Mouse (Mus musculus): ENCODE measurements around the gene Cldn7. TPM values are rescaled to one million over a fixed set of nuclear protein-coding genes. Genes with fewer than 3 reads are reported as not detected.
"Not testable (repeated sequence)": the region's sequence is repeated elsewhere in the genome, so short reads cannot be mapped to it uniquely, and the experiment has no call there.

Cldn7 gene
- polyA plus RNA-seq, 1 experiment from 2014 or later, result 23.7 TPM

DNA sequence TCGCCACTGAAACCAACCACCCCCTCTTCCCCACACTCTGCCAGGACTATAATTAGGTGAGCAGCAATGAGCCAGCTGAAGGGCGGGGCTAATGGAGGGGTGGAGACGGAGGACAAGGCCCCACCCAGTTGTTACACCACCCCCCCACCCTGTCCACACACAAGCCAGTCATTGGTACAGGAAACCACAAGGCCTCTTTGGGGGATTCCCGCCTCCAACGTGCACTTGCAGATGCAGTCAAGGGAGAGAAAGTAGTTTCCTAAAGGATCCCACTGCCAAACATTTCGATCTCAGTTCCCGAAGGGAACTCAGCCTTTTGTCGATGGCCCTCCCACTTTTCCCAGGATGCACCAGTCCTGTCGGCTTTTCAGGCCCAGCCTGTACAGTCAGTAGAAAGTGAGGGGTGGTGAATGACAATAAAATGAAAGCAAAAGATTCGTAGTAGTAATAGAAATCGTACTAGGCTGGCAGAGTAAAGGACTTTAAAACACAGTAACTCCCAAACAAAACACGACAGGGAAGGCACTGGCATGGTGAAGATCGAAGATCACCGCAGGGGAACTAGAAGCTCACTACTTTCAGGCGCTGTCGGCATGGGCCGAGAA is 44.8 kb upstream of the Cldn7 start:
- H3K9ac ChIP-seq (ENCODE audit: low read depth, low read length), result peak overlapping the region; percentile 99
- ATAC-seq (ENCODE audit: low read depth) (no peak; the same call in 1 of the 2 replicates), DNase-seq (ENCODE audit: low spot score) (peak; percentile 91)
- peak overlapping the region; percentile 94 for H3K4me3 ChIP-seq (ENCODE audit: low read depth, low read length)
- peak overlapping the region; percentile 75 for H3K4me2 ChIP-seq (ENCODE audit: low read depth, low read length)
- WGBS, result under 1% methylated on average over 17 of the region's 17 CpGs
- H3K36me3 ChIP-seq (ENCODE audit: control insufficient read depth, insufficient read depth, low read length), result peaks cover 47% of the 10 kb centered on the region
- peak overlapping the region; percentile 96 for H3K27ac ChIP-seq (replicated peaks; ENCODE audit: low read depth, low read length)
- H3K27me3 ChIP-seq (replicated peaks; ENCODE audit: control insufficient read depth, insufficient read depth, low read length), result no peaks in the 10 kb centered on the region
- peaks cover 13% of the 10 kb centered on the region for H3K4me1 ChIP-seq (ENCODE audit: control insufficient read depth, insufficient read depth, low read length)
- H3K9me3 ChIP-seq (ENCODE audit: control insufficient read depth, low read length), result no peaks in the 10 kb centered on the region

DNA sequence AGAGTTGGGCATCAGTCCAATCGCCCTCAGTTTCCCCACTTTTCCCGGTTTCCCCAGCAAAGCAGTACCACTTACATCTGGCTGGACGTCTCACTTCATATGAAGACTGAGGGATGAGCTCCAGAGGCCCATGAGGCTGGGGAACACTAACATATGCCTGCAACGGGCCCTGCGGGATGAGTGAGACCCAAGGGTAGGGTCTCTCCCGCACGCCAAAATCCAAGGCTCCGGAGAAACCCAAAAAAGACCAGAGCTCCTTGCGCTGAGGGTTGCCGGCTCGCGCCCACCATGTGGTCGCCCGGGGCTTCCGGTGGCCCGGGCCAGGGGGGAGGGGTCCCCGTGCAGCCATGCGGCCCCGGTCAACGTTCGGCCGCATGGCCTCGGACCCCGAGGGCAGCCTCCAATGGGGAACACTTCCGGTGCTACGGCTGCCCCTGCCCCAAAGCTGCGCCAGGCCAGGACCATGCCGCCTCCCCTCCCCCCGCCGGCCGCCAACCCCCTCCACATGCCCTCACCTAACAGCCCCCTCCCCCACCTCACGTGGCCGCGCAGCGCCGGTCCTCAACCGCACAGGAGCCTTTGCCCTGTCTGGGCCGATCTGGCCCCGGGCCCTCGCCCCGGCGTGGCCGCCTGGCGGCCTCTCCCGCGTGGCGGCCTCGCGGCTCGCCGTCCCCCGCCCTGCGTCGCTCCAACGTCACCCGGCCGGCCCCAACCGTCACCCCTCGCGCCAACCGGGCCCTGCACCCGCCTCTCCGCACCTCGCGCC is 44.1 kb upstream of the Cldn7 start:
- H3K4me3 ChIP-seq (ENCODE audit: low read depth, low read length), result peak overlapping the region; percentile 94
- DNase-seq (ENCODE audit: low spot score), result no peak
- H3K27ac ChIP-seq (replicated peaks; ENCODE audit: low read depth, low read length), result peak overlapping the region; percentile 96
- no peaks in the 10 kb centered on the region for H3K9me3 ChIP-seq (ENCODE audit: control insufficient read depth, low read length)
- 2% methylated on average over 13 of the region's 65 CpGs for whole genome bisulfite sequencing
- ATAC-seq (ENCODE audit: low read depth), result peak; percentile 2; the same call in 1 of the 2 replicates
- H3K4me2 ChIP-seq (ENCODE audit: low read depth, low read length), result peak overlapping the region; percentile 75
- H3K27me3 ChIP-seq (replicated peaks; ENCODE audit: control insufficient read depth, insufficient read depth, low read length), result no peaks in the 10 kb centered on the region
- peaks cover 13% of the 10 kb centered on the region for H3K4me1 ChIP-seq (ENCODE audit: control insufficient read depth, insufficient read depth, low read length)
- peak overlapping the region; percentile 99 for H3K9ac ChIP-seq (ENCODE audit: low read depth, low read length)
- peaks cover 40% of the 10 kb centered on the region for H3K36me3 ChIP-seq (ENCODE audit: control insufficient read depth, insufficient read depth, low read length)

DNA sequence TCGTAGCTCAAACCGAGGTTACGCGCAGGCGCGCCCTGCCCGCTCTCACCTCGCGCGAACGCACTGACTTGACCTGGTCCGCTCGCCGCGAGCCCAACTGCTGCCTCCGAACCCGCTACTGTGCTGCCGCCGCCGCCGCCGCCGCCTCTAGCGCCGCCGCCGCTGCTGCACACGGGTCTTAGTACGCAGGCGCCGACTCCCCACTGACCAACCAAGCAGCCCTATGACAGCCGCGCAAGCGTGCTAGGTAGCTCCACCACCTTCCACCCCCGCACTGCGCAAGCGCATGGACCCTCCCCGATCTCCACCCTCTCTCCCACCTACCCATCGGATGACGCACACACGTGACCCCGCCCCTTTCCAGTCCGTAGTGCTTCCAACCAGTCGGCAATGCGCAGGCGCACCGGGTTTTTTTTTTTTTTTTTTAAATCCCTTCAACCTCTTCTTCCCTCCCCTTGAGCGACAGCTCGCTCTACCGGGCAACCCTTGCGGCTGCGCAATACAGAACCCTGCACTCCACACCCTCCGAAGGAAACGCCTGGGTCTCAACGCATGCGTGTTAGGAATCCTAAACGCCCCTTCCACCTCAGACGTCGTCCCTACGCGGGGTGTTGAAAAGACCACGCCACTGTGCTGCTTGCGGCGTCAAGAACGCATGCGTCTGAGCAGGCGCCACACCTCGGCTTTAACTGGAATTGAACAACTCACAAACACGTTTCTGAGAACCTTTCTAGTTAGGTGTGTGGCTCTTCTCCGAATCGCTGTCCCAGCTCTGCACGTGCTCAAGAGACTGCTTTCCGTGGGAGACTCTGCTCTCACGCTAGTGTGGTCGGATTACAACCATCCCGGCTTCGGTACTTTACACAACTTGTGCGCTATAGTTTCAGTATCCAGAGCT is 43.2 kb upstream of the Cldn7 start, which contains the start of gene Eif5a:
TSS of gene Eif5a (minus strand) at position 845 of the 898 bp plus-strand sequence.
- no peaks in the 10 kb centered on the region for H3K9me3 ChIP-seq (ENCODE audit: control insufficient read depth, low read length)
- no peaks in the 10 kb centered on the region for H3K27me3 ChIP-seq (replicated peaks; ENCODE audit: control insufficient read depth, insufficient read depth, low read length)
- peak within 1 kb of the TSS; percentile 99 for H3K9ac ChIP-seq (ENCODE audit: low read depth, low read length)
- H3K4me3 ChIP-seq (ENCODE audit: low read depth, low read length), result peak within 1 kb of the TSS; percentile 94
- H3K27ac ChIP-seq (replicated peaks; ENCODE audit: low read depth, low read length), result peak within 1 kb of the TSS; percentile 98
- DNase-seq (ENCODE audit: low spot score) (peak; percentile 100), ATAC-seq (ENCODE audit: low read depth) (peak; percentile 96)
- under 1% methylated on average over 50 of the region's 78 CpGs for WGBS
- H3K36me3 ChIP-seq (ENCODE audit: control insufficient read depth, insufficient read depth, low read length), result peaks cover 31% of the 10 kb centered on the region
- H3K4me2 ChIP-seq (ENCODE audit: low read depth, low read length), result peak within 1 kb of the TSS; percentile 75
- peaks cover 13% of the 10 kb centered on the region for H3K4me1 ChIP-seq (ENCODE audit: control insufficient read depth, insufficient read depth, low read length)

DNA sequence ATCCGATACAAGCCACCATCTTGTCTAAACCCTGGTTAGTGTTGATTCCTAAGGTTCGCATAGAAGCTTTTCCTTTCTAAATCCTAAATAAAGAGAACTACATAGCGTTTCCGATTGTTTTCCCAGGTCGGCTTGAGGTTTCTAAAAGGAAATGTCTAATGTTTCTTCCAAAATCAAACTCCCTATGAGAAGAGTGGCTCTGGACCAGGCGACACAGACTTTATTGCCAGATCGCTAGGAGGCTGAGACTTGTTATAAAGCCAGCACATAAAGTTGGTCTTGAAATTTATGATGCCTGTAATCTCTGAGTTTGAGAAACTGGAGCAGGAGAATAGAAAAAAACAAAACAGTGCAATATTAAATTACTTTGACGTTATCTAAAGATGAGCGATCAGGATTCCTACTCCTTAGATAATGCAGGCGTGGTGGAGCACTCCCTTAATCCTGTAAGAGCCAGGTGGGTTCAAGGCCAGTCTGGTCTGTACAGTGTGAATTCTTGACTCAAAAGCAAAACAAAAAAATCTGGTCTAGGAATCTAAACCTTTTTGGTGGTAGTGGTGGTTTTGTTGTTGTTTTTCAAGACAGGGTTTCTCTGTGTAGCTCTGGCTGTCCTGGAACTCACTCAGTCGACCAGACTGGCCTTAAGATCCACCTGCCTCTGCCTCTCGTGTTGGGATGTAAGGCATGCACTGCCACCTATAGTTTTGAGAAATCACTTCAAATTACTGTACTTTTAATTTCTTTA is 42.4 kb upstream of the Cldn7 start:
- Histone ChIP-seq H3K27me3 (replicated peaks; ENCODE audit: control insufficient read depth, insufficient read depth, low read length) (no peaks in the 10 kb centered on the region), H3K4me3 (ENCODE audit: low read depth, low read length) (peak overlapping the region; percentile 94), H3K4me2 (ENCODE audit: low read depth, low read length) (peak overlapping the region; percentile 70), H3K9me3 (ENCODE audit: control insufficient read depth, low read length) (no peaks in the 10 kb centered on the region), H3K27ac (replicated peaks; ENCODE audit: low read depth, low read length) (peak overlapping the region; percentile 98), H3K9ac (ENCODE audit: low read depth, low read length) (peak overlapping the region; percentile 75), H3K4me1 (ENCODE audit: control insufficient read depth, insufficient read depth, low read length) (peaks cover 13% of the 10 kb centered on the region), H3K36me3 (ENCODE audit: control insufficient read depth, insufficient read depth, low read length) (peaks cover 23% of the 10 kb centered on the region)
- DNase-seq (ENCODE audit: low spot score) (no peak), ATAC-seq (ENCODE audit: low read depth) (no peak; the same call in 1 of the 2 replicates)
- 3% methylated on average over 12 of the region's 12 CpGs for WGBS

DNA sequence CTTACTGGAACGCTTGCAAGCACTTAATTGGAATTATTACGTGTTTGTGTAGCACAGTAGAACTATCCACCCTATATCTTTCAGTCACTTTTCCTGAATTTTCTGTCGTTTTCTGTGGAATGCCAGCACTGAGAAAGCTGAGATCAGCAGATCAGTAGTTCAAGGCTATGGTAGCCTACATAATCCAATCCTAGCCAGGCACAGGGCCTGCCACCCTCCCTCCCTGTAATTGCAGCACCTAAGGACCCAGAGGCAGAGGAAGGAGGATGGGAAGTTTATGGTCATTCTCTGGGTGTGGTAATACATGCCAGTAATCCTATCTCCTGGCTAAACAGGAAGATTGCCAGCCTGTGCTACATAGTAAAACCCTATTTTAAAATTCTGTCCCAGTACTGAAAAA is 41.8 kb upstream of the Cldn7 start:
- WGBS, result 62% methylated on average over 3 of the region's 3 CpGs
- no peaks in the 10 kb centered on the region for H3K27me3 ChIP-seq (replicated peaks; ENCODE audit: control insufficient read depth, insufficient read depth, low read length)
- no peak overlapping the region for H3K4me2 ChIP-seq (ENCODE audit: low read depth, low read length)
- H3K4me3 ChIP-seq (ENCODE audit: low read depth, low read length), result no peak overlapping the region
- ATAC-seq (ENCODE audit: low read depth) (no peak), DNase-seq (ENCODE audit: low spot score) (no peak)
- H3K27ac ChIP-seq (replicated peaks; ENCODE audit: low read depth, low read length), result peak overlapping the region; percentile 98
- H3K4me1 ChIP-seq (ENCODE audit: control insufficient read depth, insufficient read depth, low read length), result peaks cover 13% of the 10 kb centered on the region
- no peaks in the 10 kb centered on the region for H3K9me3 ChIP-seq (ENCODE audit: control insufficient read depth, low read length)
- H3K36me3 ChIP-seq (ENCODE audit: control insufficient read depth, insufficient read depth, low read length), result peaks cover 17% of the 10 kb centered on the region
- no peak overlapping the region for H3K9ac ChIP-seq (ENCODE audit: low read depth, low read length)

DNA sequence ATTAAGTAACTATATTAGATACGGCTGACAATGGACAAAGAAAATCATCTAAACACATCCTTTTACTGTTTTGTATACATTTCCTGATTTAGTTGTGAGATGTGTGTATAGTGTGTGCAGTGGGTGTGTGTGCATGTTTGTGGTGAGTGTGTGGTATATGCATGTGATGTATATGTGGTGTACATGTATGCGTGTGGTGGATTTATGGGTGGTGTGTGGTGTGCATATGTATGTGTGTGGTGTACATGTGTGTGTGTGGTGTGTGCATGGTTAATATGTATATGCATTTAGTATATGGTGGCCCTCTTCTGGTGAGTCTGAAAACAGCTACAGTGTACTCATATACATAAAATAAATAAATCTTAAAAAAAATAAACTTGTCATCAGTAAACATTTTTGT is 37.1 kb upstream of the Cldn7 start:
- Histone ChIP-seq H3K27ac (replicated peaks; ENCODE audit: low read depth, low read length) (no peak overlapping the region), H3K4me3 (ENCODE audit: low read depth, low read length) (no peak overlapping the region), H3K9ac (ENCODE audit: low read depth, low read length) (no peak overlapping the region), H3K9me3 (ENCODE audit: control insufficient read depth, low read length) (no peaks in the 10 kb centered on the region), H3K4me1 (ENCODE audit: control insufficient read depth, insufficient read depth, low read length) (peaks cover 3% of the 10 kb centered on the region; the same call in 1 of the 2 replicates), H3K36me3 (ENCODE audit: control insufficient read depth, insufficient read depth, low read length) (no peaks in the 10 kb centered on the region), H3K4me2 (ENCODE audit: low read depth, low read length) (no peak overlapping the region), H3K27me3 (replicated peaks; ENCODE audit: control insufficient read depth, insufficient read depth, low read length) (no peaks in the 10 kb centered on the region)
- WGBS, result 94% methylated on average over 2 of the region's 2 CpGs
- DNase-seq (ENCODE audit: low spot score), result no peak
- no peak for ATAC-seq (ENCODE audit: low read depth)

DNA sequence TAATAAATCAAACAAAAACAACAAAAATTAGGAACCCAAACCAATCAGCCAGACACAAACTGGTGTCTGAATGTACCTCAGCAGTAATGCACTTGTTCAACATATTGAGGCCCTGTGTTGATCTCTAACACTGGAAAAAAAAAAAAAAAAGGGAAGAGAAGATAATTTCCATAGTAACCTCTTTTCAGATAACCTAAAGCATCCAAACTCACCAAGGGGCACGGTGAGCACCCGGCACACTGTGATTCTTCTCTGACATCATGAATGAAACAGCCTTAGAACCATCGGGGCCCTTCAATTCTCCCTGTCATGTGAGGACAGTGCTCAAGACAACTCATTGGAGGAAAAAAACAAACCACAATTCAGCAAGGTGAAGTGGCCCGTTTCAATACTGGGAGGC is 34.9 kb upstream of the Cldn7 start:
- DNase-seq (ENCODE audit: low spot score), result no peak
- H3K4me2 ChIP-seq (ENCODE audit: low read depth, low read length), result no peak overlapping the region
- no peak overlapping the region for H3K4me3 ChIP-seq (ENCODE audit: low read depth, low read length)
- 74% methylated on average over 4 of the region's 4 CpGs for WGBS
- ATAC-seq (ENCODE audit: low read depth), result no peak
- no peak overlapping the region for H3K9ac ChIP-seq (ENCODE audit: low read depth, low read length)
- H3K36me3 ChIP-seq (ENCODE audit: control insufficient read depth, insufficient read depth, low read length), result no peaks in the 10 kb centered on the region
- no peaks in the 10 kb centered on the region for H3K9me3 ChIP-seq (ENCODE audit: control insufficient read depth, low read length)
- H3K27ac ChIP-seq (replicated peaks; ENCODE audit: low read depth, low read length), result no peak overlapping the region
- no peaks in the 10 kb centered on the region for H3K27me3 ChIP-seq (replicated peaks; ENCODE audit: control insufficient read depth, insufficient read depth, low read length)
- no peaks in the 10 kb centered on the region for H3K4me1 ChIP-seq (ENCODE audit: control insufficient read depth, insufficient read depth, low read length)

DNA sequence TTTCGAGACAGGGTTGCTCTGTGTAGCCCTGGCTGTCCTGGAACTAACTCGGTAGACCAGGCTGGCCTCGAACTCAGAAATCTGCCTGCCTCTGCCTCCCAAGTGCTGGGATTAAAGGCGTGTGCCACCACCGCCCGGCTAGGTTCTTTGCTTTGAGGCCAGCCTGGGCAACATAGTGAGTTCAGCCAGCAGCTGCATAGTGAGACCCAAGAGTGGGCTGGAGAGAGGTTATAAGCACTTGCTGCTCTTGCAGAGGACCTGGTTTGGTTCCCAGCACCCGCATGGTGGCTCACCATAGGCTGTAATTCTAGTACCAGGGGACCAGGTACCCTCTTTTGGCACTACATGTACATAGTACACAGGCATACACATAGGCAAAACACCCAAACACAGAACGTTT is 34.4 kb upstream of the Cldn7 start:
- not testable (repeated sequence) for H3K27me3 ChIP-seq (replicated peaks; ENCODE audit: control insufficient read depth, insufficient read depth, low read length); DNase-seq (ENCODE audit: low spot score); ATAC-seq (ENCODE audit: low read depth); H3K4me2 ChIP-seq (ENCODE audit: low read depth, low read length); H3K4me1 ChIP-seq (ENCODE audit: control insufficient read depth, insufficient read depth, low read length); H3K9ac ChIP-seq (ENCODE audit: low read depth, low read length); H3K4me3 ChIP-seq (ENCODE audit: low read depth, low read length); H3K27ac ChIP-seq (replicated peaks; ENCODE audit: low read depth, low read length); H3K36me3 ChIP-seq (ENCODE audit: control insufficient read depth, insufficient read depth, low read length); H3K9me3 ChIP-seq (ENCODE audit: control insufficient read depth, low read length)
- WGBS, result 84% methylated on average over 8 of the region's 8 CpGs
